Mouse (Mus musculus): Measurements from ENCODE around the gene Aldh3b1.

Gene Aldh3b1

GRCm38 (mm10) chr19:3882214-3882613 is 47.4 kb downstream of the Aldh3b1 start:
- DNase-seq (ENCODE audit: low spot score in 2 of 2) = no peak

DNA sequence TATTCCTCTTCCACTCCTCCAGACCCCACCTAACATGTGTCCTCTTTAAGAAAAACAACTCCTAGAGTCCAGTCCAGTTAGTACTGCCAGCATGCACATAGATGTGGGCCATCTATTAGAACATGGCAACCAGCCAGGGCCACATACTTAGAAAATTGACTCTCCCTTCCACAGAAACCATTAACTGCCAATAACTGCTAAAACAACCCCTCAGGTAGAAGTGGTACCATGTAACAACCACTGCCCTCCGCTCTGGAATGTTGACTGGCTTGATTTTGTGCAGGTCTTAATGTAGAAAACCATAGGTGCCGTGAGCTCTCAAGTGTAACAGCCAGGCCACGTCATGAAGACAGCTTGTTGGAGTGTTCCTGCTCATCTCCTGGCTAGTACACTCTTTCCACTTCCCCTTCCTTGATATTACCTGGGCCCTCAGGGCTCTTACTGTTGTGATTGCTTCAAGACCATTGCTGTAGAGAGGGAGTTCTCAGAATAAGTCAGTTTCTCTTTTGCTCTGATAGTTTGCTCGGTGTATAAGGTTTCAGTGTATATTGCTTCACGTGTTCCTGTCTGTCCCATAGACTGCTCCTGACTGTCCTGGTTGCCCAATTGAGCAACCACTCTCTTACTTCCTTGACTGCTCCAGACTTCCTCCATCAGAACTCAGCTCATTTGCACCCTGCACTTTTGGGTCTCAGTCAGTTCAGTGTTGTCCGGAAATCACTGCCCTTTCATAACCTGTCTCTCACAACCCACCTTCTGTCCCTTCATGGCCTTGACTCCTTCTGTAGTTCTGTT is 49.4 kb downstream of the Aldh3b1 start:
- DNase-seq (ENCODE audit: low spot score in 2 of 2) = no peak

GRCm38 (mm10) chr19:3875045-3875444 is 54.6 kb downstream of the Aldh3b1 start:
- DNase-seq (ENCODE audit: low spot score in 2 of 2) = no peak

GRCm38 (mm10) chr19:3872373-3872772 is 57.2 kb downstream of the Aldh3b1 start:
- DNase-seq (ENCODE audit: low spot score in 2 of 2) = no peak

DNA sequence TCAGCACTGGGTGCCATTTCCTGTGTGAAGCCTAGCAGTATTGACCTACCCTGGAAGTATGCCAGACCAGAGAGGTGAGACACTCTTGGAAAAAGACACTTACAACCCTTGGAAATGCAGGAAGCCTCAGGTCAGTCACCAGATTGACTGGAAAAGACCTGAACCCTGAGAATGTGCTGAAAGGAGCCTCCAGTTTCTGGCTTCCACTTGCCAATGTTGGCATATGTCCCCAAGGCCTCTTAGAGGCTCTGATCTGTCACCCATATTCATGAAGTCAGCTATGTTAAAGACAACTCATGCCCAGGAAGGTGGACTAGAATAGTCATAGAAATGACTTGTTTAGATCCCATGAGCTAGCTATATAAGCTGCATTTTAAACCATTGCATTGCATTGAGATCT is 58.1 kb downstream of the Aldh3b1 start:
- no peak for DNase-seq (ENCODE audit: low spot score in 2 of 2)

DNA sequence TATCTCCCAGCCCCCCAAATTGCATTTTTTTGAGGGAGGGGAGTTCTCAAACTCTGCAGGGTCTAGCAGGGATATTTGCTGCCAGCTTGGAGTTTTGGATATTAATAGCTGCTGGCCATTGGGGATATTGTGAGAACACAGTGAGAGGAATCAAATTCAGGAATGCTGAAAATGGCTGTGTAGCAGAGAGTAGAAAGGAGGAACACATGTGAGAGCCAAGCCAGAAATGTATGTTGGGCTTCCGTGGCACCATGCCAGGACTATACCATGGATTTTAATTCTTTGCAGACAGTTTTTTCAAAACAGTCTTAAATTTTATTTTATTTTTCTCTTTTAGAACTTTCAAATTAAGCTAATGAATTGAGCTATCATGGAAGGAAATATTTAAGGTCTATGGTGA is 61.3 kb downstream of the Aldh3b1 start:
- no peak for DNase-seq (ENCODE audit: low spot score in 2 of 2)

- no peak for DNase-seq (ENCODE audit: low spot score in 2 of 2)
These were observed 64.6 kb downstream of the Aldh3b1 start for GRCm38 (mm10) chr19:3864960-3865359.
